Mouse (Mus musculus) liver, embryonic 14.5 days (tissue): ENCODE results near the gene Kalrn. TPM values are rescaled to one million over a fixed set of nuclear protein-coding genes. Genes with fewer than 3 reads are reported as not detected.

Source experiments
- ATAC-seq: fragments of 200-750 bp; cut with Nextera tagmentation; 2 replicates; pipeline ENCODE4 v1.8.0; 2017; ENCODE audit warnings: moderate number of reproducible peaks, mild to moderate bottlenecking, moderate library complexity; ENCODE audit not compliant: insufficient read depth
- DNase-seq, 3 experiments: peaks; one replicate each; pipeline ENCODE4 v3.0.0-alpha.2; 2012 to 2013; ENCODE audit warnings: low read depth in 3 of 3, low spot score in 3 of 3
- H3K27ac ChIP-seq: fragments of 300-500 bp; sonication (generic); 2 replicates; pipeline ENCODE4 v1.5.1; 2014; ENCODE audit warnings: moderate library complexity, mild to moderate bottlenecking, control low read depth, inconsistent platforms
- H3K27me3 ChIP-seq: fragments of 300-500 bp; sonication (generic); 2 replicates; pipeline ENCODE4 v1.6.1; 2014; ENCODE audit warnings: mild to moderate bottlenecking, low read length, moderate library complexity; ENCODE audit not compliant: control insufficient read depth, insufficient read depth
- H3K36me3 ChIP-seq: fragments of 300-500 bp; sonication (generic); replicated peaks from 2 replicates; pipeline ENCODE4 v1.6.1; 2014; ENCODE audit warnings: low read depth; ENCODE audit not compliant: control insufficient read depth, insufficient read depth
- H3K4me1 ChIP-seq, 2 experiments: fragments of 200-500 bp in 1 of 2; fragments of 300-500 bp in 1 of 2; sonication (generic) in 1 of 2; replicated peaks; 2 replicates each; pipeline ENCODE4 v1.6.1; 2012 to 2014; ENCODE audit warnings: antibody characterized with exemption in 1 of 2, inconsistent platforms in 1 of 2, low read length in 1 of 2; ENCODE audit not compliant: control insufficient read depth in 2 of 2, insufficient read depth in 2 of 2
- H3K4me2 ChIP-seq: fragments of 300-500 bp; sonication (generic); 2 replicates; pipeline ENCODE4 v1.6.1; 2014; ENCODE audit warnings: low read depth, mild to moderate bottlenecking, control low read depth, moderate library complexity
- H3K4me3 ChIP-seq, 2 experiments: fragments of 200-500 bp in 1 of 2; fragments of 300-500 bp in 1 of 2; sonication (generic) in 1 of 2; 2 replicates each; pipeline ENCODE4 v1.5.1; 2012 to 2014; ENCODE audit warnings: low read depth in 2 of 2, low read length in 2 of 2, mild to moderate bottlenecking in 2 of 2, control low read depth in 1 of 2, inconsistent platforms in 1 of 2, moderate library complexity in 1 of 2; ENCODE audit not compliant: insufficient read depth in 1 of 2
- H3K9ac ChIP-seq: fragments of 300-500 bp; sonication (generic); replicated peaks from 2 replicates; pipeline ENCODE4 v1.6.1; 2014; ENCODE audit warnings: mild to moderate bottlenecking, control low read depth, moderate library complexity
- H3K9me3 ChIP-seq: fragments of 300-500 bp; sonication (generic); 2 replicates; pipeline ENCODE4 v1.6.1; 2016; ENCODE audit warnings: low read length, mixed read lengths; ENCODE audit not compliant: control insufficient read depth
- CTCF ChIP-seq: IDR thresholded peaks from 2 replicates; pipeline ENCODE4 v1.5.1; 2016; ENCODE audit warnings: antibody characterized with exemption, low read depth, control low read depth
- EP300 ChIP-seq: IDR thresholded peaks from 2 replicates; pipeline ENCODE4 v1.6.1; 2016; ENCODE audit warnings: antibody characterized with exemption, low read depth
- WGBS: fragments of 180-500 bp; shearing (Covaris S2); extraction: QIAGEN DNeasy Blood & Tissue Kit; methylation state at CpG from one replicate; pipeline ENCODE4 v1.1.7; 2014; ENCODE audit not compliant: insufficient replicate concordance; 5-methylcytosine and 5-hydroxymethylcytosine counted together
- polyA plus RNA-seq, 2 experiments: library from polyadenylated mRNA; depleted of rRNA in 1 of 2; stranded (reverse) in 1 of 2; unstranded in 1 of 2; fragments of >200 nt; fragmentation: Nextera tagmentation in 1 of 2; extraction: Ambion mirVana in 1 of 2; gene quantifications; 2 replicates each; pipeline versions ENCODE4 v1.2.1 to v1.2.3; 2012 to 2014

Kalrn gene
- polyA plus RNA-seq, 2 experiments = 7.2 to 8.5 TPM

GRCm38 (mm10) chr16:34031565-34031964 is 541.8 kb downstream of the Kalrn start:
- DNase-seq = peak; percentile 86 to 90 (median 86)
- peak; percentile 94 for ATAC-seq
- Histone ChIP-seq H3K36me3 (no peaks in the 10 kb centered on the region), H3K4me1 (peaks cover 52 to 67% of the 10 kb centered on the region in 2 experiments), H3K27me3 (no peaks in the 10 kb centered on the region), H3K27ac (peak overlapping the region; percentile 48), H3K4me2 (peak overlapping the region; percentile 63), H3K9me3 (no peaks in the 10 kb centered on the region), H3K4me3 (peak overlapping the region; percentile 31 to 42), H3K9ac (peak overlapping the region; percentile 41; the same call in 1 of the 2 replicates)
- peak; percentile 94 for TF ChIP-seq EP300
- TF ChIP-seq CTCF = no peak
- WGBS = 10% methylated on average over 9 of the region's 9 CpGs

GRCm38 (mm10) chr16:34030379-34030778 is 543.0 kb downstream of the Kalrn start:
- H3K36me3 ChIP-seq = no peaks in the 10 kb centered on the region
- H3K4me1 ChIP-seq = peaks cover 42 to 57% of the 10 kb centered on the region in 2 experiments
- no peaks in the 10 kb centered on the region for H3K27me3 ChIP-seq
- peak overlapping the region; percentile 9; the same call in 1 of the 2 replicates for H3K9ac ChIP-seq
- peak overlapping the region; percentile 48 for H3K27ac ChIP-seq
- no peak for DNase-seq
- WGBS = 55% methylated on average over 4 of the region's 4 CpGs
- no peaks in the 10 kb centered on the region for H3K9me3 ChIP-seq
- ATAC-seq = no peak
- no peak overlapping the region for H3K4me3 ChIP-seq
- H3K4me2 ChIP-seq = peak overlapping the region; percentile 63; the same call in 1 of the 2 replicates
- TF ChIP-seq CTCF (no peak), EP300 (no peak)

DNA sequence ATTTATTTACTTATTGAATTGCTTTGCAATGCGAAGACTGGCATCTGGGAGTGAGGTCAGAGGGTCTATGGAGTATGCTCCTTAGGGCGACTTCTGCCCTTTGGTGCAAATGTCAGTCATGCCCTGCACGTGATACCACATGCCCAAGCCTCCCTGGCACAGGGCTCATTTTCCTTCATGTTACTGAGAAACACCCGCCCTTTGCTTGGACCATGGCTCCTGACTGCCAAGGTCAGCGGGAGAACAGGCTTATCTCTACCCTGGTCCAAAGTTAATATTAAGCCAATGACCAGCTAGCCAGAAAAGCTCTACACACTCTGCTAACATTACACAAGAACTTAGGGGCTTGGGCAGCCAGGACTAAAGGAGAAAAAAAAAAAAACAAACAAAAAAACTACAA is 543.5 kb downstream of the Kalrn start:
- Histone ChIP-seq H3K4me1 (peaks cover 36 to 51% of the 10 kb centered on the region in 2 experiments), H3K4me2 (peak overlapping the region; percentile 63; the same call in 1 of the 2 replicates), H3K4me3 (no peak overlapping the region), H3K9me3 (no peaks in the 10 kb centered on the region), H3K9ac (no peak overlapping the region), H3K27me3 (no peaks in the 10 kb centered on the region), H3K27ac (no peak overlapping the region), H3K36me3 (no peaks in the 10 kb centered on the region)
- TF ChIP-seq CTCF (no peak), EP300 (no peak)
- DNase-seq (no peak), ATAC-seq (no peak)
- 69% methylated on average over 5 of the region's 5 CpGs for WGBS

DNA sequence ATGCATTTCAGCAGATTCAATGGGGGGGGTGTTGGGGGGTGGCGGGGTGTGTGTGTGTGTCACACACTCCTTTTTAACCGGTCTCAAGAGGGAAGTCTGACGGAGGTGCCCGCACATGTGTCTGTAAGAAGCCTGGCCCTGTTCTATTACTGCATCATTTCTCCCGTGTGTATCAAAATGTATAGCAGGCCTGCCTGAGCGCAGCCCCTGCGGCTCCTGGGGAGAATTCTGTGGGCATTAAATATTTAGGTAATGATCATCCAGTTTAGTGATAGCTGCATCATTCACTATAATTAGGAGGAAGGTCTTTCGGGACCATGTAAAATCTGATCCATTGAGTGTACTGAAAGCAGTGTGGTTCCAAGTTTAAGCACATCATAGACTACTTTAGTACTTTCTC is 556.1 kb downstream of the Kalrn start:
- no peaks in the 10 kb centered on the region for H3K36me3 ChIP-seq
- WGBS = 79% methylated on average over 8 of the region's 8 CpGs
- H3K9ac ChIP-seq = no peak overlapping the region

DNA sequence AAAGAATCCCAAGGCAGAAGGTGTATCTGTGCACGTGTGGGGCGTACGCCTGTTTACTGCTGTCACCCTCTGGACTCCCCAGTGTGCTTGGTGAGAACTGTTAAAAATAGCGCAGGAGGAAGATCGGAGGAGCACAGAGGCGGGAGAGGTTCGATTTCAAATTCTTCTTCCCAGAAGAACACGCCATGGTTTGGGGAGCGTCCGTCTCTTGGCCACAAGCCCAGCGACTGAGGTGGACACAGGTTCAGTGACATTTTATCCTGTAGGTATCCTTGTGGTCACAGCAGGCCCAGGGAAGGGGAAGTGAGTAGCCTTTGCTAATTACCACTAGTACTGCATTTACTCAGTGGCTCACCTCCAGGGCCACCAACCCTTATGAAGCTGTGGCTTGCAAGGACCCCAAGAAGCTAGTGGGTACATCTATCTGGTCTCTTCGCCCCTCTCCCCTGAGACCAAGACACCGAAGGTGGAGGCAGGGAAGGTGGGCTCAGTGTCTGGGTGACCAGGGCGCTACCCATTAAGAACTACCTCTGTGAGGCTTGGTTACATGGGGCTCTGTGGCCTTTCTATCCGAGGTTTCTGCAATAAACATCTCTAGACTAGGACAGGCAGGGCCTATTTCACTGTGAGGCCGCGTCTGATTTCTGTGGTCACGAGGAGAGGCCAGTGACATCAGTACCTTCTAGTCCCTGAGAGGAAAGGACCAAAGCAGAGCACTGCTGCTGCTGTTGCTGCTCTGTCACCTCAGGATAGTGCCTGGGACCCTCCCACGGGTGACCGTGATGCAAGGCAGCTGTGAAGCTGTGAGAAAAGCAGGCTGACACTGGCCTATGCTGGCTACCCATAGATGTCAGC is 561.1 kb downstream of the Kalrn start:
- no peak for ATAC-seq
- WGBS = 66% methylated on average over 20 of the region's 20 CpGs

More for the DNA sequence above, 556.1 kb downstream of the Kalrn start:
- Histone ChIP-seq H3K9me3 (no peaks in the 10 kb centered on the region), H3K27me3 (no peaks in the 10 kb centered on the region), H3K27ac (no peak overlapping the region), H3K4me2 (no peak overlapping the region), H3K4me3 (no peak overlapping the region), H3K4me1 (no peaks in the 10 kb centered on the region)
- TF ChIP-seq EP300 (no peak), CTCF (no peak)
- DNase-seq (no peak), ATAC-seq (no peak)

More for the DNA sequence above, 561.1 kb downstream of the Kalrn start:
- no peak overlapping the region for H3K27ac ChIP-seq
- no peak overlapping the region for H3K9ac ChIP-seq
- no peak for DNase-seq
- H3K27me3 ChIP-seq = no peaks in the 10 kb centered on the region
- H3K9me3 ChIP-seq = no peaks in the 10 kb centered on the region; the same call in 1 of the 2 replicates
- TF ChIP-seq EP300 (no peak), CTCF (no peak)
- no peaks in the 10 kb centered on the region for H3K36me3 ChIP-seq
- 0 out of 4 replicates have a peak, but pooled peaks cover 0 to 4% of the 10 kb centered on the region in 2 experiments for H3K4me1 ChIP-seq
- H3K4me3 ChIP-seq = no peak overlapping the region
- H3K4me2 ChIP-seq = no peak overlapping the region
